Mouse (Mus musculus) lung, postnatal 0 days (tissue): ENCODE measurements at regions not wholly inside any gene's neighbourhood (a gene's known extent, or its start where the extent isn't known, plus 50 kb on each side); places are given as distances from the start of the nearest gene placed in this dataset.
"Not testable (repeated sequence)": the region's sequence is repeated elsewhere in the genome, so short reads cannot be mapped to it uniquely, and the experiment has no call there.

ENCODE experiments used
- ATAC-seq: fragments of 200-750 bp; cut with Nextera tagmentation; 2 replicates; pipeline ENCODE4 v1.8.0; 2017; ENCODE audit warnings: moderate library complexity
- DNase-seq: peaks from one replicate; pipeline ENCODE4 v3.0.0-alpha.2; 2016; ENCODE audit warnings: low spot score
- H3K27ac ChIP-seq: fragments of 300-500 bp; sonication (generic); 2 replicates; pipeline ENCODE4 v1.5.1; 2014; ENCODE audit warnings: antibody characterized with exemption, mild to moderate bottlenecking, low read length, mixed read lengths
- H3K27me3 ChIP-seq: fragments of 300-500 bp; sonication (generic); replicated peaks from 2 replicates; pipeline ENCODE4 v1.6.1; 2014; ENCODE audit warnings: low read length, mixed read lengths; ENCODE audit not compliant: insufficient read depth
- H3K36me3 ChIP-seq: fragments of 300-500 bp; sonication (generic); 2 replicates; pipeline ENCODE4 v1.6.1; 2014; ENCODE audit warnings: low read length, mixed read lengths; ENCODE audit not compliant: insufficient read depth
- H3K4me1 ChIP-seq: fragments of 300-500 bp; sonication (generic); 2 replicates; pipeline ENCODE4 v1.6.1; 2014; ENCODE audit warnings: antibody characterized with exemption, low read depth, low read length, mixed read lengths; ENCODE audit not compliant: insufficient read depth
- H3K4me2 ChIP-seq: fragments of 300-500 bp; sonication (generic); replicated peaks from 2 replicates; pipeline ENCODE4 v1.6.1; 2014; ENCODE audit warnings: low read depth, mild to moderate bottlenecking, low read length, moderate library complexity, mixed read lengths
- H3K4me3 ChIP-seq: fragments of 300-500 bp; sonication (generic); 2 replicates; pipeline ENCODE4 v1.5.1; 2014; ENCODE audit warnings: low read depth, low read length
- H3K9ac ChIP-seq: fragments of 300-500 bp; sonication (generic); replicated peaks from 2 replicates; pipeline ENCODE4 v1.6.1; 2014; ENCODE audit warnings: low read depth, mild to moderate bottlenecking
- H3K9me3 ChIP-seq: fragments of 300-500 bp; sonication (generic); 2 replicates; pipeline ENCODE4 v1.6.1; 2016; ENCODE audit warnings: low read length, mixed read lengths
- CTCF ChIP-seq: IDR thresholded peaks from 2 replicates; pipeline ENCODE4 v1.5.1; 2016; ENCODE audit warnings: antibody characterized with exemption, mild to moderate bottlenecking
- EP300 ChIP-seq: IDR thresholded peaks from 2 replicates; pipeline ENCODE4 v1.6.1; 2016; ENCODE audit warnings: antibody characterized with exemption, mild to moderate bottlenecking, control low read depth
- WGBS: fragments of 180-500 bp; shearing (Covaris S2); extraction: QIAGEN DNeasy Blood & Tissue Kit; methylation state at CpG from one replicate; pipeline ENCODE4 v1.1.7; 2014; 5-methylcytosine and 5-hydroxymethylcytosine counted together

DNA sequence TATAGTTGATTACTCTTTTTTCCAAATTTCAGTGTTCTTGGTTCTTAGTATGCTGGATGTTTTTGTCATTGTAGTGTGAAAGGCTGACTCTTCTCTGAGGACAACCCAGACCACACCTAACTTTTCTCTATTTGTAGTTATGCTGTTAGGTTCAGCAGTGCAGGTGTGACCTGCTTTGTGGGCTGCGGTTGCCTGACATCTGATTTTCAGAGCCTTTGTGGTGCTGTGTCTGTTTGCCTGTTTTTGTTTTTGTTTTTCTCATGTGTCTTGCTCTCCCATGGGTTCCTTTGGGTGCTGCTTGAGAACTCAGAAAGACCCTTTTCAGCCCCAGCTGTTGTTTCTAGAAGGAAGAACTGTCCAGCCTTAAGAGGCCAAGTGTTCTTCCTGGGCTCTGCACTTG is 52.0 kb upstream of the Trpm1 start:
- TF ChIP-seq EP300 = no peak
- ATAC-seq (no peak), DNase-seq (no peak)
- Histone ChIP-seq H3K36me3 (no peaks in the 10 kb centered on the region), H3K4me3 (no peak overlapping the region), H3K4me2 (no peak overlapping the region), H3K27me3 (no peaks in the 10 kb centered on the region), H3K9me3 (no peaks in the 10 kb centered on the region), H3K9ac (no peak overlapping the region), H3K4me1 (no peaks in the 10 kb centered on the region), H3K27ac (no peak overlapping the region)
- WGBS = 84% methylated on average over 1 of the region's 1 CpGs

DNA sequence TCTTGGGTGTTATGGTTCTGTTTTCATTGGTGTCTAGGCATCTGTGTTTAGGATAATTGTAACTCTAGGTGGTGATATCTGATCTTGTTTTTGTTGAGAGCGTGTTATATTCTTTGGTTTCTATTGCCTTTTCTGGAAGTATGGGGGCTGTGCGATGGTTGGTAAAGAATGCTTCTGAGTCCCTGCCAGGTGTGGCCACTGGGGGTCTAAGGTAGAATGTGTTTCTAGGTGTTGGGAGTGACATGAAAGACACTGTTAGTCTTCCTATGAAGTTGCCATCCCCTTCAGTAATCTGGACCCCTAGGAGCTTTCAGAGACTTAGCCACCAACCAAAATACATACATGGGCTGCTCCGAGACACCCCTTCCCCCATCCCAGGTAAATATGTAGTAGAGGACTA is 54.0 kb upstream of the Trpm1 start:
- Histone ChIP-seq H3K4me1 (no peaks in the 10 kb centered on the region), H3K27me3 (no peaks in the 10 kb centered on the region), H3K9me3 (no peaks in the 10 kb centered on the region), H3K4me2 (no peak overlapping the region), H3K36me3 (no peaks in the 10 kb centered on the region), H3K9ac (no peak overlapping the region), H3K27ac (no peak overlapping the region), H3K4me3 (no peak overlapping the region)
- no peak for DNase-seq
- no peak for ATAC-seq
- TF ChIP-seq EP300 (no peak), CTCF (no peak)
- 81% methylated on average over 3 of the region's 3 CpGs for WGBS

DNA sequence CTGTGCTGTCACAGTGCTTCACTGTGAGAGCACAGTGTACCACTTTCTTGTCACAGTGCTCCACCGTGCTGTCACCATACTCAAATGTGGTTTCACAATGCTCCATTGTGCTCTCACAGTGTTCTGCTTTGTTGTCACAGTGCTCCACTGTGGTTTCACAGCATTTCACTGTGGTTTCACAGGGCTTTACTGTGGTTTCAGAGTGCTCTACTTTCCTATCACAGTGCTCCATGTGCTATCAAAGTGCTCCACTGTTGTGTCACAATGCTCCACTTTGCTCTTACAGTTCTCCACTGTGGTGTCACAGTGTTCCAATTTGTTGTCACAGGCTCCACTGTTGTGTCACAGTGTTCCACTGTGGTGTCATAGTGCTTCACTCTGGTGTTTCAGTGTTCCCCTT is 63.6 kb upstream of the Trpm1 start:
- WGBS = 61% methylated on average over 1 of the region's 1 CpGs
- Histone ChIP-seq H3K4me3 (no peak overlapping the region), H3K36me3 (no peaks in the 10 kb centered on the region), H3K9me3 (no peaks in the 10 kb centered on the region), H3K4me2 (no peak overlapping the region), H3K27me3 (no peaks in the 10 kb centered on the region), H3K27ac (no peak overlapping the region), H3K9ac (no peak overlapping the region), H3K4me1 (no peaks in the 10 kb centered on the region)
- no peak for TF ChIP-seq EP300
- no peak for DNase-seq
- no peak for ATAC-seq

DNA sequence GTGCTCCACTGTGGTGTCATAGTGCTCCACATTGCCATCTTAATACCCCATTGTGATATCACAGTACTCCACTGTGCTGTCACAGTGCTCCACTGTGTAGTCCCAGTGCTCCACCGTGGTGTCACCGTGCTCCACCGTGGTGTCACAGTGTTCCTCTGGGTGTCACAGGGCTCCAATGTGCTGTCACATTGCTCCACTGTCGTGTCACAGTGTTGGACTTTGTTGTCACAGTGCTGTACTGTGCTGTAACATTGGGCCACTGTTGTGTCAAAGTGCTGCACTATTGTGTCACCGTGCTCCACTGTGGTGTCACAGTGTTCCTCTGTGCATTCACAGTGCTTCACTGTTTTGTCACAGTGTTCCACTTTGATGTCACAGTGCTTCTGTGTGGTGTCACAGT is 64.6 kb upstream of the Trpm1 start:
- ATAC-seq (no peak), DNase-seq (no peak)
- Histone ChIP-seq H3K27me3 (no peaks in the 10 kb centered on the region), H3K4me3 (no peak overlapping the region), H3K9me3 (no peaks in the 10 kb centered on the region), H3K27ac (no peak overlapping the region), H3K9ac (no peak overlapping the region), H3K4me2 (no peak overlapping the region), H3K4me1 (no peaks in the 10 kb centered on the region), H3K36me3 (no peaks in the 10 kb centered on the region)
- WGBS = 86% methylated on average over 5 of the region's 5 CpGs
- TF ChIP-seq EP300 (no peak), CTCF (no peak)

DNA sequence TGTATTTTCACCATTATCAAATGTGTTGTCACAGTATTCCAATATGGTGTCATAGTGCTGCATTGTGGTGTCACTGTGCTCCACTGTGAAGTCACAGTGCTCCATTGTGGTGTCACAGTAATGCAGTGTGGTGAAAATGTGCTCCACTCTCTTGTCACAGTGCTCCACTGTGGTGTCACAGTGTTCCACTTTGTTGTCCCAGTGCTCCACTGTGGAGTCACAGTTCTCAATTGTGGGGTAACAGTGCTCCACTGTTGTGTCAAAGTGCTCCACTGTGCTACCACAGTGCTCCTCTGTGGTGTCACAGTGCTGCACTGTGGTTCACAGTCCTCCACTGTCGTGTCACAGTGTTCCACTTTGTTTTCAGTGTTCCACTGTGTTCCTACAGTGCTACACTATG is 69.7 kb upstream of the Trpm1 start:
- not testable (repeated sequence) for ATAC-seq, H3K4me3 ChIP-seq, H3K4me2 ChIP-seq, DNase-seq, H3K27me3 ChIP-seq, H3K9me3 ChIP-seq, H3K27ac ChIP-seq, H3K4me1 ChIP-seq, H3K36me3 ChIP-seq, H3K9ac ChIP-seq
- WGBS = 60% methylated on average over 1 of the region's 1 CpGs

DNA sequence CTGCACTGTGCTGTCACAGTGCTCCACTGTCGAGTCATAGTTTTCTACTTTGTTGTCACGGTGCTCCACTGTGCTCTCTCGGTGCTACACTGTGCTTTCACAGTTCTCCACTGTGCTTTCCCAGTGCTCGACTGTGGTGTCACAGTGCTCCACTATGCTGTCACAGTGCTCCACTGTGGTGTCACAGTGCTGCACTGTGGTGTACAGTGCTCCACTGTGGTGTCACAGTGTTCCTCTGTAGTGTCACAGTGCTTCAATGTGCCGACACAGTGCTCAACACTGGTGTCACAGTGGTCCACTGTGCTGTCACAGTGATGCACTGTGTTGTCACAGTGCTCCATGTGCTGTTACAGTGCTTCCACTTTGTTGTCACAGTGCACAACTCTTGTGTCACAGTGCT is 71.0 kb upstream of the Trpm1 start:
- DNase-seq = no peak
- Histone ChIP-seq H3K9ac (no peak overlapping the region), H3K9me3 (no peaks in the 10 kb centered on the region), H3K27ac (no peak overlapping the region), H3K4me3 (no peak overlapping the region), H3K27me3 (no peaks in the 10 kb centered on the region), H3K4me2 (no peak overlapping the region), H3K36me3 (no peaks in the 10 kb centered on the region), H3K4me1 (no peaks in the 10 kb centered on the region)
- WGBS = 72% methylated on average over 5 of the region's 5 CpGs
- TF ChIP-seq CTCF (no peak), EP300 (no peak)
- ATAC-seq = no peak

DNA sequence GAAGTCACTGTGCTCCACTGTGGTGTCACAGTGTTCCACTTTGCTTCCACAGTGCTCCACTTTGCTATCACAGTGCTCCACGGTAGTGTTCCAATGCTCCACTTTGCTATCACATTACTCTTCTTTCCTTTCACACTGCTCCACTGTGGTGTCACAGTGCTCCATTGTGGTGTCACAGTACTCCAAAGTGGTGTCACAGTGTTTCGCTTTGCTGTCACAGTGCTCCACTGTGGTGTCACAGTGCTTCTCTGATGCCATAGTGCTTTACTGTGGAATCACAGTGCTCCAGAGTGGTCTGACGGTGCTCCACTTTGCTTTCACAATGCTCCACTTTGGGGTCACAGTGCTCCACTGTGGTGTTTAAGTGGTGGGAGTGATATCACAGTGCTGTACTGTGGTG is 71.4 kb upstream of the Trpm1 start:
- Histone ChIP-seq H3K4me2 (no peak overlapping the region), H3K27ac (no peak overlapping the region), H3K4me3 (no peak overlapping the region), H3K36me3 (no peaks in the 10 kb centered on the region), H3K4me1 (no peaks in the 10 kb centered on the region), H3K27me3 (no peaks in the 10 kb centered on the region), H3K9ac (no peak overlapping the region), H3K9me3 (no peaks in the 10 kb centered on the region)
- 84% methylated on average over 3 of the region's 3 CpGs for WGBS
- DNase-seq (no peak), ATAC-seq (no peak)
- TF ChIP-seq CTCF = no peak
- TF ChIP-seq EP300 = no peak
